Mouse (Mus musculus): Measurements from ENCODE around the gene Gnpnat1.

Gnpnat1 gene

GRCm38 (mm10) chr14:45389194-45389593 is 15.5 kb downstream of the Gnpnat1 start:
- DNase-seq: no peak

DNA sequence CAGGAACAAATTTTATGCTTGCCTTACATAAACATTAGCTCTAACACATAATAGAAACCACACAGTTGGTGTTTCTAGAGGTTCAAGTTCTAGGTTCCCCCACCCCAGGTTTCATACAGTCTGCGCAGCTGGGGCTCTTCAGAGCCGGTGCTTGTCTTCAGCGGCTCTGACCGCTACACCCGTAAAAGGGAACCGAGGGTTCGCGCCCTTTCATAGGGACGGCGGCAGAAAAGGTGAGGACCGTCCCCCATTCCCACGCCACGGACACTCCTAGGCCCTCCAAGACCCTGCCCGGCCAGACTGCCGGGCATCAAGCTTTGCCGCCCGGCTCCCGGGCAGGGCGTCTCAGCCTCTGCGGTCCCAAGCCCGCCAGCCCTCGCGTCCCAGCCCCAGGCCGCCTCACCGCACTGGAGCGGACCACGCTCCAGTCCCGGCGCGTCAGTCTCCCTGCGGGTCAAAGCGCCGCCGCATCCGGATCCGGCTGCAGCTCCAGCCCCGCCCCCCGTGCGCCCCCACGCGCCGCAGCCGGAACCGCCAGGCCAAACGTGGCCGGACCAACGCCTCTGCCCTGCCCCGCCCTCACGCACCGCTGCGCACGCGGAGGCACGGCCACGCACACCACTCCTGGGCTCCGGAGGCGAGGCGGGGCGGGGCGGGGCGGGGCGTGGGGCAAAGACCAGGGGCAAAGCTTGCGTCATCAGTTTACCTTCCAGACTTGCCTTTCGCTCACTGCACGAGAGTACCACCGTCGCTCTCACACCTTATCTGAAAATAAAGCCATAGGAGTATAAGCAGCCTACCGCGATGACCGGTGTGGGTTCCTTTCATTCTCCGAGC is 16.1 kb downstream of the Gnpnat1 start:
- peak; percentile 99 for DNase-seq

GRCm38 (mm10) chr14:45387480-45387879 is 17.2 kb downstream of the Gnpnat1 start:
- DNase-seq: no peak

- no peak for DNase-seq
These were observed 19.1 kb downstream of the Gnpnat1 start for GRCm38 (mm10) chr14:45385596-45385995.

GRCm38 (mm10) chr14:45382912-45383311 is 21.8 kb downstream of the Gnpnat1 start:
- no peak for DNase-seq

- no peak for DNase-seq
These were observed 24.0 kb downstream of the Gnpnat1 start for GRCm38 (mm10) chr14:45380756-45381155.

DNA sequence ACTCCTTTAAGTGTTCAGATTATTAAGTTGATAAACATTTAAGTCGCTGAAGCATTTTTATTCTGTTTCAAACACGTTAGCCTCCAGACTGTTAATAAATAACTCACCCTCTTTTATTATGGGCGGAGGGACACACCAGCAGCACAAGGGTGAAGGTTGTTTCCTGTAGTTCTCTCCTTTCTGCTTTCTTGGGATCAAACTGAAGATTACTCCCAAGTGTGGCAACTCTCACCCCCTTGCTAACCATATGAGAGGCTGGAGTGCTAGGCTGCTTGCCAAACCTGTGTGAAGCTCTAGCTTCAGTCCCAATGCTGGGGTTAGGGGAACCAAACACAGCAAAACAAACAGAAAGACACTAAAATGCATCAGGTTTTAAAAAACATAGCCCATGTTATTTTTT is 25.9 kb downstream of the Gnpnat1 start:
- no peak for DNase-seq

GRCm38 (mm10) chr14:45365196-45365587 is 39.5 kb downstream of the Gnpnat1 start:
- no peak for DNase-seq

- DNase-seq: peak; percentile 97
These were observed 40.2 kb downstream of the Gnpnat1 start for GRCm38 (mm10) chr14:45364211-45365195.

DNA sequence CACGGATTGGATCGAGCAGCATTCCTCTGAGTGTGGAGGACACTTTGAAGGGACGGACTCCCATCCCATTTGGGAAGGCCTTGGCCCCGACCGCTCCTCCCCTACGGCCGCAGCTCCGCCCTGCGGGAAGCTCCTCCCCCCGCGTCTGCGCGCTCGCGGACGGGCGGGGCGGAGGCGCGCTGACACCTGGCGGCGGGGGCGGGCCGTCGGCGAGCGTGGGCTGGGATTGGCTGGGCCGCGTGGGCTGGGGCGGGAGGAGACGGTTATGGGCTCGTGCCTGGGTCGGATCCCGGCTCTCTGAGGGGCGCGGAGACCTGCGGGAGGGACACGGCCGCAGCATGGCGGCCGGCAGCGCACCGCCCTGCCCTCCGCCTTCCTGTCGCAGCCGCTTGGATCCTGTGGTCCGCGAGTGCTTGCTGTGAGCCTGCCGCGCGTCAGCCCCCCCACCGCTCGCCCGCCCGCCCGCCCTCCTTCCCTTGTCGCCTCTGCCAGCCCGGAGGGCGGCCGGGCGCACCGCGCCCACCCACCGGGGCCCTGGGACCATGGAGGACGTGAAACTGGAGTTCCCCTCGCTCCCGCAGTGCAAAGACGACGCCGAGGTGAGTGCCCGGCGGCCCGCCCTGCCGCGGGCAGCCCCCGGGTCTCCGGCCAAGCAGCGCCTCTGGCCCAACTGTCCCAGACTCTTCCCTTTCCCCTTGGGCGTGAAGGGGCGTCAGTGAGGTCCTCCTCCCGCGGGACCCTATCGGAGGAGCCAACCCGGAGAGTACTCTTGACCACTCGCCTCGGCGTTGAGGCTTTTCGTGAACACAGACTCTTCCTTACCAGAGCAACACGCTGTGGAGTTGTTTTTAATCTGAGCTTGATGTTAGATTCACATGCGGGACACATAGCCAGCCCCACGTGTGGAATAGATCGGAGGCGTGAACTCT is 53.5 kb downstream of the Gnpnat1 start, which contains the start of gene Styx:
Styx (plus strand) TSS at position 163 of the 929 bp plus-strand sequence.
- DNase-seq: peak; percentile 100

DNA sequence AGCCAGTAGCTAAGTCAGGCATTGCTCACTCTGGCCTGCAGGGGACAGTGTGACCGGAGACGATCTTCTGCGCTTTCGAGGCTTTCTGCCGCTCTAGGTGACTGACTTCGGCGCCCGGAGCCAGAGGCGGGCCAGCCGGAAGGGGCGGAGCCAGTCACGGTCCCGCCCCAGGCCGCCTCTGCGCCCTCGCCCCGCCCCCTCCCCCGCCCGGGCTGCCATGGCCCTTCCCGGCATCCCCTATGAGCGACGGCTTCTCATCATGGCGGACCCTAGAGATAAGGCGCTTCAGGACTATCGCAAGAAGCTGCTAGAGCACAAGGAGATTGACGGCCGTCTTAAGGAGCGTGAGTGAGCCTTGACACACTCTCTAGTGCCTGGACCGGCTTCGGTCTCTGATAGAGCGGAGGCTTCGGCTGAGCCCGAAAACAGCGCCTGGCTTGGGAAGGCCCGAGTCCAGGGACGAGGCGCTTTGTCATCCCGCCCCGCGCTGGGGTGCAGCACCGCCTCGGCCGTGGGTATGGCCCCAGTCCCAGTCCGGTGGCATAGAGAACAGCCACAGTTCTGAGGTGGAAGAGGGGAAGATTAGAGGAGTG is 75.0 kb downstream of the Gnpnat1 start, which contains the start of gene Psmc6:
Psmc6 (plus strand) TSS at position 200 of the 593 bp plus-strand sequence.
- DNase-seq: peak; percentile 99

DNA sequence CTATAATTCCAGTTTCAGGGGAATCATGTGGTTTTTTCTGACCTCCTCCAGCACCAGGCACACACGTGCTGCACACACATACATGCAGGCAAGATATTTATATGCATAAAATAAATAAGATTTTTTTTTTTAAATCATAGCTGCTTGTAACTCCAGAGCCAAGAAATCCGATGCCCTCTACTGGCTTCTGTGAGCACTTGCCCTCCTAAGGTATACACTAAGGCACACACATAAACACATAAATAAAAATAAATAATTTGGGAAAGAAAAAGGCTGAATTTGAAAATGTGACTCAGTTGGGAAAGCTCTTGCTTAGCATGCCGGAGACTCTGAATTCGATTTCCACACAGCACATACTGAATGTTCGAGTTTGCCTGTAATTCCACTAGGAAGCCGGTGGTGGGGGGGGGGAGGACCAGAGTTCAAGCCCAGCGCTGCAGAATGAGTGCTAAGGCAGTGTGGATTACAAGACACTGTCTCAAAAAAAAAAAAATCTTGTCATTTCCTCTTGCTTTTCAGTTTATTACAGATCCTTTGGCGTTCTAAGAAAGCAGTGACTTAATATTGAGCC is 75.6 kb downstream of the Gnpnat1 start:
- no peak for DNase-seq

GRCm38 (mm10) chr14:45328072-45328713 is 76.5 kb downstream of the Gnpnat1 start:
- DNase-seq: peak; percentile 55

All from heart, adult 11 months (tissue).